Mouse (Mus musculus) layer of hippocampus, postnatal 10 days (tissue): ENCODE data around the gene Kcnq5. TPM values are rescaled to one million over a fixed set of nuclear protein-coding genes. Genes with fewer than 3 reads are reported as not detected.

ENCODE experiments used
- DNase-seq, 2 experiments: peaks; one replicate each; pipeline ENCODE4 v3.0.0; 2021; ENCODE audit warnings: low spot score in 2 of 2
- total RNA-seq, 2 experiments: library from RNA; stranded (reverse); gene quantifications; 2 replicates each; pipeline ENCODE4 v1.2.3; 2021

The Kcnq5 gene
- total RNA-seq, 2 experiments from 2014 or later = 61.8 to 65.3 TPM

DNA sequence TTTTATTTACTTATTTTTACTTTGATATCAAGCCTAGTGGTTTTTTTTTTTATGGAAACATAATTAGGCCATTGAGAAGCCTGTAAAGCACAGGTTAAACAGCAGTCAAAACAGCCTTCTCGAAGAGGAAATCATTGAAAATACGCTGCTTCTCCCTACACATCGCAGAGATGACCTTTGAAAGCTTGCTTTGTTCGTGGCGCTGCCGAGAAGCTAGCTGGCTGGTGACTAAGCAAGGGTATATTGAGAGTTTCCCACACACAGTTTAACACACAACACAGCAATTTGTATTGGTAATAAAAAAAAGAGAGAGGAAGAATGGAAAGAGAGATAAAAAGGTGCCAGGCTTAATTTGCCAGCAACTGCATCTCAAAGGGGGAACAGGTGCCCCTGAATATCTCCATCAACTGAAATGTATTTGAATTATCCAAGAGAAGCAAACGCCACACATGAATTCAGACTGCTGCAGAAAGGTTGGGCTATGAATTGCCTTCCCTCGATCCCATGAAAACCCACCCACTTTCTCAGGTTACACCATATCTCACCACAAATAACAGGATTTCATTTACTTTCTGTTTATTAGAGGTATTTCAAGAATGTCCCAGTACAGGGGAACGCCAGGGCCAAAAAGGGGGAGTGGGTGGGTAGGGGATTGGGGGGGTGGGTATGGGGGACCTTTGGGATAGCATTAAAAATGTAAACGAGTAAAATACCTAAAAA lies 461.8 kb downstream of the Kcnq5 start:
- no peak for DNase-seq

DNA sequence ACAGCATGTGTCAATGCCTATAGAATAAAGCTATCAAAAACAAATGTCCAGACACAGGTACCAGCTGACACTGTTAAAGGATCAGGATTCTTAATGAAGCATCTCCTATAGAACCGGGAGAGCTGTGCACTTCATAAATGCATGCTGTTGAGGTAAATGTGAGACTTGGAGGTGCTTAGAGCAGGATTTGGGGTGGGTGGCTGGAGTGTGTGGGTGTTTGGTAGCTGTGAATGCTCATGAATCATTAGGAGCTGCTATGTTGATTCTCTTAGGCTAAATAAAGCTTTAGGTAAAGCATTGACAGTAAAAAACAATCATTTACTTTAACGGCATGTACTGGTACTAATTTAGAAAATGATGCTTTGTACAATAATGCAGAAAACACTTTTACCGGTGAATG lies 465.4 kb downstream of the Kcnq5 start:
- DNase-seq = no peak

DNA sequence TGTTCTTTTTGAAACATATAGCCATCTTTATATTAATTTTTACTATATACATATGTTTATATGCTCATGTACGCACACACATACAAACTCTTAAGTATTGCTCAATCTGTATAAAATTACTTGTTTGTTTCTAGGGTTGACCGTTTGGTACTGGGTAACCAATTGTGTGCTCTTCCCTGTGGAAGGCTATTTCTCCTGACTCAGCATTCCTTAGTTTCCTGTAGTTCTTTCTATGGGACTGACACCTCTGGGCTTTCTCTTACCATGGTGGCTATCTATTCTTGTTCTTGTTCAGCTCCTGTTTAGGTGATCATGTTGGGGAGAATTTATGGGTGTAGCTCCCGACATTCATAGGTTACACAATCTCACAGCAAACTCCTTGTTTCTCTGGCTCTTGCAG lies 473.1 kb downstream of the Kcnq5 start:
- DNase-seq = no peak

DNA sequence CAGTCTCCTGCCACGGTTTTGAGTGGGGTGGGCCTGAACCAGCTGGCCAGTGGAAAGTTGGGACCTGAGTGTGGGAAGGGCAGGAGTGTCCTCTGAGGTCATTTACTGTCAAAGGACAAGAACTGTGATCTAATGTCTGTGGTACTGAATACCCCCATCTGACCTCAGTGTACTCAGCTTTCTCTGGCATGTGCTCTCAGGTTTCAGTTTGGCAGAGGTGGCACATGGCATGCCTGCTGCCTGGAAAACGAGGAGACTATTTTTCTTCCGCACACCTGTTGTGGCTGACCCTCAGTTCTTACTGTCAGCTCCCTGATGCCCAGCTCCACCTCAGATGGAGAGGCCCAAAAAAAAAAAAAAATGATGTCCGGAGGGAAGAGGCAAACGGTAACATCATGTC lies 475.5 kb downstream of the Kcnq5 start:
- DNase-seq = no peak

DNA sequence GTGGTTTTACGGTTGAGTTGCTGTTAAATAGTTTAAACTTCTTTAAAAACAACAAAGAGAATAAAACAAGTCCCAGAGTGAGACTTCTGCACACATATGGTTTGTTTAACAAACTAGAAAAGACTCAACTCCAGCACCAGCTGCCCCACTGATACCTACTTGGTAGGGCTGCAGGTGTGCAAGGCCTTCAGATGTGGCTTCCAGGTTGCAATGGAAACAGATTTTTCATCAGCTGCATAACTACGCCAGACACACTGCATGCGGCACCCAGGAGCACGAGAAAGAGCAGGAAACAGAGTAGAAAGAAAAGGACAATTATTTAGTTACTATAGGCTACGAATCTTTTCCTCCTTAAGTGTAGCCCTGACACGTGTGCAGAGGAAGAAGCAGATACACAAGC lies 492.4 kb downstream of the Kcnq5 start:
- DNase-seq = no peak

DNA sequence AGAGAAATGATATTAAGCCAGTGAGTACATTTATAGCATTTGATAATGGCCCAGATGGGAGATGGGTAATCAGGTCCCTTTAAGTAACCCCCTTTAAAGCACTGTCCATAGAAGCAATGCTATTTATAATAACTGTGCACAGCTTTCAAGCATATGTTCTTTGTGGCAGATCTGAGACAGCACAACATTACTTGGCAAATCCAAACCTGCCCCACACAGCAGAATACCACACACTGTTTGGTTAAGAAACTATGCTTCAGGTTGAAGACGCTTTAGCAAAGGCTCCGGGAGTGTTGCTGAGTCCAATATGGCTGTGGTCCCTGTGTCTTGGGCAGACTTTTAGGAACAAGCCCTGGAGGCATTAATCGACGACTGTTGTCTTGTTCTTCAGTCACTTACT lies 495.3 kb downstream of the Kcnq5 start:
- DNase-seq = no peak

DNA sequence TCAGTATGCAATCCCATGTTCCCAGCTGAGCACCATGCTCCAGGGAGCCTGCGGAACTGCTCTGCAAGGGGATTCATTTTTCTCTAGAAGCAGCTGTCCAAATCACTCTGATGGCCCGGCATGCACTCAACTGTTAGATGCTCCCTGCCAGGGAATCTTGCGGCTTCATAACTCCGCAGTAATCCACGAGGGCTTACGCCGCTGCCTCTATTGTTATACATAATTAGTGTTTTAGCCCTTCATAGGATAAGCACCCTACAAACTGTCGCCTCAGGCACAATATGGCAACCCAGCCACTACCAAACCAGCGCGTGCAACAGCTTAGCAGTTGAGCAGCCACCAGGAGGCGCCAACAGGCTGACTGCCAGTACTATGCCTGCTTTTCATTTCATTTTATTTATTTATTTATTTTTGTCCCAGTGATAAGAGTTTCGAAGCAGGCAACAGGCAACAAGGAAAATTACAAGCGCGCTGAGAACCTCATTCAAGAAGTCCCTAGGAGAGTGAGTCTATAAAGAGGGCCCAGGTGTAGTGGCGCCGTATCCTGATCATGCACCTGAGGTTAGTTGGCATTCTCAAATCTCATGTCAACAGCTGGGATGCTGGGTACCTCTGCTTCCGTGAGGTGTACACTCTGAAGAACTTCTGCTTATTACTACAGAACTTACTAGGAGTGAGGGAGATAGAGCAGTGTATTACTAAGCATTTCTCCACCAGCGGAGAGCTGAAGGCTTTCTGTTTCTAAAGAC lies 500.6 kb downstream of the Kcnq5 start:
- peak; percentile 88 to 89 for DNase-seq

DNA sequence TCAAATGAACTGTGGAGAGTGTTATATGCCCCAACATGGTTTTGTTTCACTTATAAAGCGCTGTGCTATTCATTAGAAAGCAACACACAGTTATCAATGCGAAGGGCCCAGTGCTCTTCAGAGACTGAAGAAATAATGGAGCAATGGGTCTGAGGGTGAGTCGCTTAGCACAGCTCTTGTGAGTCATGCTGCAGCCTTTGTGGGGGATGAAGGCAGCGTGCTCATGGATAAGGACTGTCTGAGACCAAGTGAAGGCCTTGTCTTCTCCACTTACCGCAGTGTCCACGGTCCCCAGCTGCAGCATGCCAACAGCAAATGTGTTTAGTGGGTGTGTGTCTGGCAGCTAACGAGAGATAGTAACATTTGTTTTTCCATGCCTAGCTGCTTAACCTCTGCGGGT lies 503.2 kb downstream of the Kcnq5 start:
- DNase-seq = no peak

DNA sequence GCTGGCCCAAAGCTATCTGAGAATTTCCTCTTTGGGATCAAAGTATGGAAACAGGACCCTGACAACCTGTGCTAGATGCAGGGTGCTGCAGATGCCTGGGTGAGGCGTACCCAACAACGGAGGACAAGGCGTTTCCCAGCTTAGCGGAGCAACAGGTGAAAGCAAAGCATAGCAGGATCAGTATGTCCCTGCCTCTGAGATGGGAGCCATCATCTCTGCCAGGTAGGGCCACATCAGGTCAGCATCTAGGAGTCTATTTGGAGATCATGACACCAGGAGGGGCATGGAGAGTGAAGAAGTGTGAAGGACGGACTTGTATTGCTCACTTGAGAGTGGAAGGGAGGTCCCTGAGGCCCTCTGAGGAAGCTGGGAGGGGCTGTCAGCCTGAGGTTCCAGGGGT lies 505.8 kb downstream of the Kcnq5 start:
- DNase-seq = no peak

DNA sequence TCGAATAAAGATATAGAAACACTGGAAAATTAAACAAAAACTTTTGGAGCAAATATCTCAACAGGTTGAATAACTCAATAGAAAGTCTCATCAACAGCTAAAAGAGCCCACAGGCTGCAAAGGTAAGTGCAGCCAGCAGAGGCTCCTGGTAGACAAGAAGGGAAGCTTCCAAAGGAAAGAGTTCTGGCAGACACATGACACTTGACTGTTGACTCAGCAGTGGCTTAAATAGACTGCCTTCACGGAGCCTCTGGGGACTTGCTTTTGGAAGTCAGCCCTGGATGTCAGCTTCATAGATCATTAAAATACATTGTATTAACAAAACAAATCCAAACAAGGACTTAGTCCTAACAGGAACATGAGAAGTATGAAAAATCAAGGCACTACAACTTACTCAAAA lies 513.5 kb downstream of the Kcnq5 start:
- no peak for DNase-seq

DNA sequence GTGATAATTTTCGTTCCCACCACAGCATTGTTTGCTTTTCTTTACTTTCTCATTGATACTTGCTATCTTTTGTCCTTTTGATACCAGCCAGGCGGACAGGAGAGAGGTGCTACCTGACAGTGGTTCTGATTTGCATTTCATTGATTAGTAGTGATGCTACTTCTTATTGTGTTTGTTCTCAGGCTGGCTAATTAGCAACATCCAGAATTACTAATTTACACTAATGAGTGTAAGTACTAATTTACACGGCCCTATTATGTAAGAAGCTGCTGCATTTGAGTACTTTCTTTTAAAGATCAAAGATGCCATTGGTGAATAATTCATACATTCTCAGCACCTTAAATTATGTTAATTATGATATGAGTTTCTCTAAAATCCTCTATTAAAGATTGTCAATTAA lies 525.0 kb downstream of the Kcnq5 start:
- DNase-seq = no peak

DNA sequence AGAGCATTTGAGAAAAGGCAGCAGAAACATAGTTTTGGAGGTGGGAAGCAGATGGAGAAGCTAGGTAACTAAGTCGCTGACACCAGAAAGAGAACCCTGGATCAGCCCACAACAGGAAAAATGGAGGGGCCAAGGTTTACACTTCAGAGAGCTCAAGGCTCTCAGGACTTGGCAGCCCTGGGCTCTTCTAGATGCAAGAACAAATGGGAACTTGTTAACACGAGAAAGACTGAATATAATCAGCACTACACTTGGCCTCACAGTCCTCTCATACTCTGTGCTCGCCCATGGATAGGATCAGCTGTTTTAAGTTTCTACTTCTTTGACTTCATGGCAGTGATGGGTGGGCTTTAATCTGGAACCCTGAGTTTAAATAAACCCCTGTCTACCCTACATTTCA lies 526.9 kb downstream of the Kcnq5 start:
- DNase-seq = no peak

DNA sequence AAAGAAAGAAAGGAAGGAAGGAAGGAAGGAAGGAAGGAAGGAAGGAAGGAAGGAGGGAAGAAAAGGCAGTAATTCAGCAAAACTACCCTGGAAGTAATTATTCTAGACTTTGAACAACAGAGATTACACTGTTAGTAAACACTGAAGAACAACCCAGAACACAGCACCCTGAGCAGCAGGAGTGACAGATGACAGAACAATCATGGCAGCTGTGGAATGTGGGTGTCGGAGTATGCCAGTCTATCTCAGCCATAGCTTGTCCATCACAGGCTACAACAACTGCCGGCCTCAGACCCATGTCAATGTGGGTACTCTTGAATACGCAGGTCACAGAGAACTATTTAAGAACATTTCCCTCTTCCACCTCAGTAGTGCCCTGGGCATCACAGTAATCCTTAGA lies 530.1 kb downstream of the Kcnq5 start:
- DNase-seq = no peak

DNA sequence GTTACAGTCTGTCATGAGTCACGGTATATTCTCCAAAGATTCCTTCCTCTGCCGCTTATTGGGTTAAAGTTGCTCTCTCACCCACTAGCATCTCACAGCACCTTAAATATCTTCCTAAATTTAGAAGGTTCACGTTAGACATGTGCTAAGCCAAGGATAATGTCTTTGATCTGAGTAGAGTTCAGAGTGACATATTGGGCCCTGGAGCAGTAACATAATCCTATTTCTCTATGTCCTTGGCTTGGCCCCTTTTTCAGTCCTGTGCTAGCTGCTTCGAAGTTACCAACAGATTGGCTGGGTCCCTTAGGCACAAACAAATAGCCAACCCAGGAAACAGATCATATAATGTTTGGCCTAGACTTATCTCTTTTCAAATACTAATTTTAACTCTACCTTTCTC lies 533.7 kb downstream of the Kcnq5 start:
- no peak for DNase-seq

DNA sequence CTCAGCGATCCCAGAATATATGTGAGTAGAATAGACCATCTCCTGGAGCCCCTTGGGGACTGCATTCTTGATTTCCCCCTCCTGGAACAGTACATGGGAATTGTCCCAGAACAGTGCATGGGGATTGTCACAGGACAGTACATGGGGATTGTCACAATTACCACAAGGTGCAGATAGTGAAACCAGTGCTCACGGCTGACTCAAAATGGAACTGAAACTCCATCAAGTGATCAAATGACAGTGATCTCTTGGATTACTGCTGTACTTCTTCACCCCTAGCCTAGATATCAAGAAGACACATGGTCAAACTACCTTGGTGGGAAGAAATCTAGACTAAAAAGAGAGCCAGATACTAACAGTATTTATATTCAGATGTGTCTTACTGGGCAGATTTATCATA lies 536.1 kb downstream of the Kcnq5 start:
- DNase-seq = no peak

DNA sequence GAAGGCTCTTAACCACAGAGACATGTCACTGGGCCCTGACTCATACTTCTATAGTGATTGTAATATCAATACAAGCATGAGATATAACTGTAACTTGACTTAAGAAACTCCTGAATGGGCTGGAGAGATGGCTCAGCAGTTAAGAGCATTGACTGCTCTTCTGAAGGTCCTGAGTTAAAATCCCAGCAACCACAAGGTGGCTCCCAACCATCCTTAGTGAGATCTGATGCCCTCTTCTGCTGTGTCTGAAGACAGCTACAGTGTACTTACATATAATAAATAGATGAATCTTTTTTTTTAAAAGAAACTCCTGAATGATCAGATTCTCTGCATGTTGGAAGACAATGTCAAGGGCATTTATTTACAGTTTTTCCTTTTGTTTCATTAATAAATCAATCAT lies 542.4 kb downstream of the Kcnq5 start:
- DNase-seq = peak; percentile 13 to 45

DNA sequence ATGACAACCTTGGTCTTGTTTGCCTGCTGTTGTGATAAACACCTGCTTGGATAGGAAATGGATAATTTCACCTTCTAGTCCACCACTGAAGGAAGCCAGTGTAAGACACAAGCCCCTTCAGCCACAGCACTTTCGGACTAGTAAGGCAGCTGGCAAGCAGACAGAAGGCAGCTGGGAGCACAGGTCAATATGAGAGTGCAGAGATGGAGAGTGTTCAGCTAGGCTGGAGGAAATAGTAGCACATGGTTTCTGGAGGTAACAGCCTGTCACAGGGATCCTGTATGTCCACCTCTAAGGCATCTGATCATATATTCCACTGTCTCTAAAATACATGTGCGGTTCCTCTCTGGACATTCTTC lies 549.6 kb downstream of the Kcnq5 start:
- DNase-seq = peak in 1 of 2 experiments; percentile 33

DNA sequence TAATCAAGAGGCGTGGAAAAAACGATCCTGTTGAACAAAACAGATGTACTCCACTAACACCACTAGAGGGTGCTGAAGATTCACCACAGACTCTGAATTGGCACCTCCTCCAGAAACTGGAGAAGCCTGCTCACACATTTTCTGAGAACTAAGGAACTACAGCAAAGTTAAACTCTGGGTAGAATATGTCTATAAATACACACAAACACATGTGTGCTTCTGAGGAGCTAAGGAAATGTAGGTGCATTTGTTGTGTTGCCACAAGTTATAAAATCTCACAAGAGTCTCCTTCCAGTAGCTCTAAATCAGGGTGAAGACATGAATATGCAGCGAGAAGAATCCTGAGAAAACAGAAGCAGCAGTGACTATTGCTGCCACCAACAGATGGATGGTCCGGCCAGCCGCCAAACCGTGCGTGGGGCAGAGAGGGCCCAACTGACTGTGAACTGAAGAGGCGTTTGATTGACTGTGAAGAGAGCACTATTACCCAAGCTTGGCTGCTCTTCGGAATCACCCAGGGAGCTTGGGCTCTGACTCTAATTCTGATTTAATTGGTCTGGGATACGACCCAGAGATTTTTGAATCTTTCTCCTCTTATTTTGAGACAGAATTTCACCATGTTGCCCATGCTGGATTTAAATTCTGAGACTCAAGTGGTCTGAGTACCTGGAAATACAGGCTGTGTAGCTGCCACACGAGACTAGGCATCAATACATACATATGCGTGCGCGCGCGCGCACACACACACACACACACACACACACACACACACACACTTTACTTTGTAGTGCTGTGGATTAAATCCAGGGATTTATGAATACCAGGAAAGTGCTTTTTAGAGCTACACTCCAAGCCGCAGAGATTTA lies 550.2 kb downstream of the Kcnq5 start:
- peak; percentile 77 to 82 for DNase-seq

DNA sequence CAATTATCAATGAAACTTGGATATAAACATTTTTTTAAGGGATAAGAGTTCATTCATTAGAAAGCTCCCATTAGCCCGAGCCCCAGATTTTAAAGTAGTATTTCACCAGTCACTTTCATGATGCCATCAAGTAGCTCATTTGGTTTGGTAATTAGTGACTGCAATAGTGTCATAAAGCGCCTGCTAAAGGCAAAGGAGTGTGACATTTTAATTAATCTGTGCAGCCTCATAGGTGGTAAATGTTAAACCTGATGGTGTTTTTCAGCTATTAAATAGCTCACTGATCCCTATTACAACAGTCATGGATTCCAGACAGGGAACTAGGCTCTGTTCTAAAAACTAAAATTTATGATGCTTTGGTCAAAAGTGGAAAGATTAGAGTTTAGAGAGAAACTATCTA lies 554.5 kb downstream of the Kcnq5 start:
- DNase-seq = no peak

DNA sequence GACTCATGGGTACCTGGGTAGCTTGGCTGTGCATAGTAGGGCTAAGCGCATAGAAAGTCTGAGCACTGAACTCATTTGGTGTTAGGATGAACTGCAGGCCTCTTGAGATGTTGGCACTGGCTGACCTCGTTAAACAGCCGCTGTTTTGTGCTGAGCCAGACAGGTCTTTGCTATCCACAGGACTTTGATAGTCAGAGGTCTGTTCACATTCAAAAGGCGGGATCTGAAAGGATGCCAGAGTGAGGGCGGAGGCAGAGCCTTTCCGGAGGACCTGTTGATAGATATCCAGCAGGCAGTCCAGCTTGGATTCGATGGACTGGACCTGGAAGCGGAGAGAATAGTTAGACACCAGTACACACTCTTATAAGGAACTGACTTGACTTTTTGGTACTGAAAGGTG lies 558.9 kb downstream of the Kcnq5 start:
- no peak for DNase-seq

DNA sequence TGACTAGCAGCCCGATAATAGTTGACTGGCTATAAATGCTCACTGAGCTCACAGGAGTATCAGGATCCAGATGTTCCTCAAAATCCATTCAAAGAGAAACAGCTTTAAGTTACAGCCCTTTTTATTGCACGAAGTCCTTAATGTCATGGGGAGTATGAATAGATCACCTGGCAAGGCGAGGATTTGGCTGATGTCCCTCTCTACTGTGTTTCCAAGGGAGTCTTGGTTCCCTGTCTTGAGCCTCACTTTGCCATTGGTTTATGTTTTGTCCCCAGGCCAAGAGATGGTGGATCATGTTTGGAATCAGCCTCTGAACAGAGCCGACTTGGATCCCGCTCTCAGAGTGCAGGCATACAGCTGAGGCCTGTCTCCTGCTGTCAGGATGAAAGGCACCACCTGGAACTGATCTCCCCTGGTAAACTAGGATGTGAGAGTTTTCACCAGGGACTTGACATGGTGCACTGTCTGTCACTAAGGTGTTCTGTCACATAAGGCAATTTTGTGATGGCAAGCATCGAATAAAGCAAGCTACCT lies 570.5 kb downstream of the Kcnq5 start:
- no peak for DNase-seq

DNA sequence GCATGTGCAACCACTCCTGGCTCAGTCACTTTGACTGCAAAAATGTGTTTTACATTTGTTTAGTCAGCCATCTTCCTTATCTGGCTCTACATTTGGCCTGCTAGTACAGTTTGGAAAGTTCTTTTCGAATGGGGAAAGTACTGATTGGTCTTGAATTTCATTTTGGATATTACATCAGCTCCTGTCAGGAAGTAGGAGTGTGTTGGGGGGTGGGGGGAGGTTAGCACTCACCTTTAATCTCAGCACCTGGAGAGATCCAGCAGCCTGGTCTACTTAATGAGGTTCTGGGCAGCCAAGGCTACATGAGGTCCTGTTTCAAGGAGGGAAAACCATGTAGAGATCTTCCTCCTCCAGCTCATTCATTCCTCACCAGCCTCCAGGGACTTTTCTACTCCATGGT lies 578.5 kb downstream of the Kcnq5 start, which contains the start of gene Khdc1b:
TSS of gene Khdc1b (plus strand) at position 301 of the 400 bp plus-strand sequence.
- DNase-seq = no peak
